Mouse (Mus musculus): Measurements from ENCODE around the gene Tmem132a. TPM values are rescaled to one million over a fixed set of nuclear protein-coding genes. Genes with fewer than 3 reads are reported as not detected.
A peak's percentile ranks its signal among the peaks of the same experiment; 100 is the strongest.

Gene Tmem132a
- polyA plus RNA-seq, 1 experiment from 2014 or later = 71.5 TPM

DNA sequence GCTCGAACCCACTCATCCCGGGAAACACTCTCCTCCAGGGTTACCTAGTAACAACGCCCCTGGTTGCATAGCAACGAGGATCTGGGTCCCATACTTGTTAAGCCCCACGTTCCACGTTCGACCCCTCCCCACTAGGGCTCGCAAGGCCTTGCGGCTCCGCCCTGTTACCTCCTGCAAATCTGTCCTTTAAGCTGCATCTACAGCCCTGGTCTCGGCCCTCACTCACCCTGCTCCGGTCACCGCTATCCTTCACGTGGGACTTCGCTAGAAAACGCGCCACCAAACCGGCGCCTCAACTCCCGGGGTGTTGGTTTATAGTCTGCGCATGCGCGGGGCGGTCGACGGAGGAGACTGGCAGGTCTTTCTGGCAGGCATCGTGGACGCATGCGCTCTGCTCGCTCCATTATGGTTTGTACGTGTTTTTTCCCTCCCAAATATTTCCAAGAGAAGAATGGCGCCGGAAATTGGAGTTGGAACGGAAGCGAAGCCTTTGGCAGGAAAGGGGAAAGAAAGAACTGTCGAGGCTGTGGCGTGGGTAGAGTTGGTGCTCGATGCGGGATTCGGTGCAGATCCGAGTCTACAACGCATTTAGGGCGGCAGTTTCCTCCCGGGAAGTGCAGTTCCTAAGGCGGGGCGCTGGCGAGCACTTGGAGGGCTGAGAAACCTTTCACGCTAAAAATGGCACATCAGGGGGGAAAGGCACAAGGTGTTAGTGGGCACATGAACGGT lies 11.8 kb upstream of the Tmem132a start, which contains the start of gene Tmem109:
Gene Tmem109 (minus strand): TSS at position 576 of the 729 bp plus-strand sequence.
- WGBS = under 1% methylated on average over 49 of the region's 49 CpGs
- peak; percentile 92 for ATAC-seq (ENCODE audit: low FRiP score, low TSS enrichment)

DNA sequence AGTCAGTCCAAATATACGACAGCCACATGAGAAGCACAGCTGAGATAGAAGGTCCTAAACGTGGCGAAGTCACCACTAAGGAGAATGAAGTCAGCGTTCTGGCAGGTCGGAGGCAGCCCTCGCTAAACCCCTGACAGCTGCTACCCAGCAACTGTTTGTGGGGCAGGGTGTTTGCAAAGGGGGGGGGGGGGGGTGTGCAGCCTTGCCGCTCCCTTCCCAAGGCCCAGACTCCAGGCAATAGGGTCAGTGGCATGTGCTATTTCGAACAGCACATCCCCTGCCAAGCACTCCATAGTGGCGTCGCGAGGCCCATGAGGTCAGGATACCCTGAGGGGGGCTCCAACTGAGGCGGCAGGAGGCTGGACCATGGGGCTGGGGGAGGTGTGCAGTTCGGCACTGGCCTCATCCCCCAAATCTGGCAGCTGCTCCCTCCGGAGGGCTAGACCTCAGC lies 11.3 kb upstream of the Tmem132a start:
- peak overlapping the region; percentile 94 for H3K4me2 ChIP-seq (replicated peaks; ENCODE audit: low read depth, low read length)
- peaks cover 6% of the 10 kb centered on the region; the same call in 1 of the 2 replicates for H3K36me3 ChIP-seq (ENCODE audit: control insufficient read depth, insufficient read depth, low read length)
- peaks cover 10% of the 10 kb centered on the region for H3K4me1 ChIP-seq (ENCODE audit: control insufficient read depth, insufficient read depth, low read length)
- no peaks in the 10 kb centered on the region for H3K27me3 ChIP-seq (ENCODE audit: control insufficient read depth, insufficient read depth, low read length)
- H3K9me3 ChIP-seq (ENCODE audit: control insufficient read depth, low read length) = peaks cover 5% of the 10 kb centered on the region; the same call in 1 of the 2 replicates
- H3K27ac ChIP-seq (ENCODE audit: low read depth, low read length) = peak overlapping the region; percentile 84; the same call in 1 of the 2 replicates
- peak overlapping the region; percentile 68 for H3K9ac ChIP-seq (ENCODE audit: low read depth, low read length)
- peak overlapping the region; percentile 64 for H3K4me3 ChIP-seq (ENCODE audit: low read length)
- no peak; the same call in 1 of the 2 replicates for ATAC-seq (ENCODE audit: low FRiP score, low TSS enrichment)
- WGBS = 1% methylated on average over 14 of the region's 14 CpGs

More for the DNA sequence above, 11.8 kb upstream of the Tmem132a start, which contains the start of gene Tmem109:
- peaks cover 10% of the 10 kb centered on the region for H3K4me1 ChIP-seq (ENCODE audit: control insufficient read depth, insufficient read depth, low read length)
- H3K4me2 ChIP-seq (replicated peaks; ENCODE audit: low read depth, low read length) = peak within 1 kb of the TSS; percentile 94
- peaks cover 6% of the 10 kb centered on the region; the same call in 1 of the 2 replicates for H3K9me3 ChIP-seq (ENCODE audit: control insufficient read depth, low read length)
- no peaks in the 10 kb centered on the region for H3K27me3 ChIP-seq (ENCODE audit: control insufficient read depth, insufficient read depth, low read length)
- peak within 1 kb of the TSS; percentile 68 for H3K9ac ChIP-seq (ENCODE audit: low read depth, low read length)
- H3K27ac ChIP-seq (ENCODE audit: low read depth, low read length) = peak within 1 kb of the TSS; percentile 84
- peaks cover 6% of the 10 kb centered on the region; the same call in 1 of the 2 replicates for H3K36me3 ChIP-seq (ENCODE audit: control insufficient read depth, insufficient read depth, low read length)
- peak within 1 kb of the TSS; percentile 64 for H3K4me3 ChIP-seq (ENCODE audit: low read length)

- H3K9ac ChIP-seq (ENCODE audit: low read depth, low read length) = peak overlapping the region; percentile 68; the same call in 1 of the 2 replicates
- WGBS = 43% methylated on average over 7 of the region's 7 CpGs
- peak overlapping the region; percentile 64 for H3K4me3 ChIP-seq (ENCODE audit: low read length)
- ATAC-seq (ENCODE audit: low FRiP score, low TSS enrichment) = no peak
- H3K36me3 ChIP-seq (ENCODE audit: control insufficient read depth, insufficient read depth, low read length) = peaks cover 6% of the 10 kb centered on the region; the same call in 1 of the 2 replicates
- H3K4me1 ChIP-seq (ENCODE audit: control insufficient read depth, insufficient read depth, low read length) = peaks cover 10% of the 10 kb centered on the region
- peak overlapping the region; percentile 94 for H3K4me2 ChIP-seq (replicated peaks; ENCODE audit: low read depth, low read length)
- H3K9me3 ChIP-seq (ENCODE audit: control insufficient read depth, low read length) = peaks cover 4% of the 10 kb centered on the region; the same call in 1 of the 2 replicates
- H3K27me3 ChIP-seq (ENCODE audit: control insufficient read depth, insufficient read depth, low read length) = no peaks in the 10 kb centered on the region
- no peak overlapping the region for H3K27ac ChIP-seq (ENCODE audit: low read depth, low read length)
Measured at GRCm38 (mm10) chr19:10880085-10880974, 10.6 kb upstream of the Tmem132a start.

- WGBS = 85% methylated on average over 7 of the region's 7 CpGs
- no peak for ATAC-seq (ENCODE audit: low FRiP score, low TSS enrichment)
- H3K4me1 ChIP-seq (ENCODE audit: control insufficient read depth, insufficient read depth, low read length) = peaks cover 10% of the 10 kb centered on the region
- peaks cover 18% of the 10 kb centered on the region for H3K36me3 ChIP-seq (ENCODE audit: control insufficient read depth, insufficient read depth, low read length)
- H3K27me3 ChIP-seq (ENCODE audit: control insufficient read depth, insufficient read depth, low read length) = no peaks in the 10 kb centered on the region
- no peak overlapping the region for H3K9ac ChIP-seq (ENCODE audit: low read depth, low read length)
- H3K4me3 ChIP-seq (ENCODE audit: low read length) = no peak overlapping the region
- H3K4me2 ChIP-seq (replicated peaks; ENCODE audit: low read depth, low read length) = no peak overlapping the region
- H3K27ac ChIP-seq (ENCODE audit: low read depth, low read length) = no peak overlapping the region
- H3K9me3 ChIP-seq (ENCODE audit: control insufficient read depth, low read length) = no peaks in the 10 kb centered on the region
Measured at GRCm38 (mm10) chr19:10878201-10878837, 8.6 kb upstream of the Tmem132a start.

GRCm38 (mm10) chr19:10871328-10871961 lies 1.7 kb upstream of the Tmem132a start:
- H3K27me3 ChIP-seq (ENCODE audit: control insufficient read depth, insufficient read depth, low read length) = no peaks in the 10 kb centered on the region
- H3K9me3 ChIP-seq (ENCODE audit: control insufficient read depth, low read length) = no peaks in the 10 kb centered on the region
- H3K36me3 ChIP-seq (ENCODE audit: control insufficient read depth, insufficient read depth, low read length) = peaks cover 39% of the 10 kb centered on the region
- 0 out of 2 replicates have a peak overlapping the region, but pooled peaks have one; percentile 28 for H3K9ac ChIP-seq (ENCODE audit: low read depth, low read length)
- ATAC-seq (ENCODE audit: low FRiP score, low TSS enrichment) = peak; percentile 7; the same call in 1 of the 2 replicates
- no peak overlapping the region for H3K4me3 ChIP-seq (ENCODE audit: low read length)
- H3K4me2 ChIP-seq (replicated peaks; ENCODE audit: low read depth, low read length) = no peak overlapping the region
- peaks cover 20% of the 10 kb centered on the region for H3K4me1 ChIP-seq (ENCODE audit: control insufficient read depth, insufficient read depth, low read length)
- 73% methylated on average over 14 of the region's 14 CpGs for WGBS
- peak overlapping the region; percentile 42; the same call in 1 of the 2 replicates for H3K27ac ChIP-seq (ENCODE audit: low read depth, low read length)

GRCm38 (mm10) chr19:10870676-10871075 lies 936 bp upstream of the Tmem132a start:
- Histone ChIP-seq H3K27ac (ENCODE audit: low read depth, low read length) (peak overlapping the region; percentile 37; the same call in 1 of the 2 replicates), H3K36me3 (ENCODE audit: control insufficient read depth, insufficient read depth, low read length) (peaks cover 44% of the 10 kb centered on the region), H3K4me3 (ENCODE audit: low read length) (no peak overlapping the region)

DNA sequence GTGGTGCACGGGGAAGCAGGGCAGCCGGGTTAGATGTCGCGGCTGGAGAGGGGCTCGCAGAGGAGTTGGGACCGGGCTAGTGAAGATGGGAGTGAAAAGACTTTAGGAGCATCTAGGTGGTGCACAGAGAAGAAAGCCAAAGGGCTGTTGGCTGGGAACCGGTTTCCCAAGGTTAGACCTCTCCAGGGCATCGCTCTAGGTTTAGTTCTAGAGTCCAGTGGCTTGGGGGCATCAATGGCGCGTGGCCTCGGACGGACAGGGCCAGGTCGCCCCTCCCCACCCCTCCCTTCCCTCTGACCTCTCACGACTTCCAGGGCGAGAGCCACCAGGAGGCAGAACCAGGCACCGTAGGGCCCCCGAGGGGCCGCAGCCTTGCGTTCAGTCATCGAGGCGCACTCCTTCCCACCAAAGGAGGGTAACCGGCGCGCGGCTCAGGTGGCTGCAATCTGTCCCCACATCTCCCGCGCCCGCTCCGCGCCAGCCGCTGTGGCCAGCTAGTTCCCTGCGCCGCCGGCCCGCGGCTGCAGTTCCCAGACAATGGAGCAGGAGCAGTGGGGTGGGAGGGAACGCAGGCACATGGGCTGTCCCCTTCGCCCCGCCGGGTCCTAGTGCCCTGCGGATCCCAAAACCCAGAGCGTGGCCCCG lies 377 bp downstream of the Tmem132a start:
- Histone ChIP-seq H3K4me2 (replicated peaks; ENCODE audit: low read depth, low read length) (peak overlapping the region; percentile 77), H3K4me1 (ENCODE audit: control insufficient read depth, insufficient read depth, low read length) (peaks cover 20% of the 10 kb centered on the region), H3K9ac (ENCODE audit: low read depth, low read length) (peak overlapping the region; percentile 92), H3K36me3 (ENCODE audit: control insufficient read depth, insufficient read depth, low read length) (peaks cover 56% of the 10 kb centered on the region), H3K9me3 (ENCODE audit: control insufficient read depth, low read length) (no peaks in the 10 kb centered on the region), H3K27me3 (ENCODE audit: control insufficient read depth, insufficient read depth, low read length) (no peaks in the 10 kb centered on the region), H3K27ac (ENCODE audit: low read depth, low read length) (peak overlapping the region; percentile 88), H3K4me3 (ENCODE audit: low read length) (peak overlapping the region; percentile 82)
- peak; percentile 92 for ATAC-seq (ENCODE audit: low FRiP score, low TSS enrichment)
- under 1% methylated on average over 39 of the region's 43 CpGs for WGBS

More at GRCm38 (mm10) chr19:10870676-10871075, 936 bp upstream of the Tmem132a start:
- no peaks in the 10 kb centered on the region for H3K9me3 ChIP-seq (ENCODE audit: control insufficient read depth, low read length)
- H3K4me2 ChIP-seq (replicated peaks; ENCODE audit: low read depth, low read length) = no peak overlapping the region
- ATAC-seq (ENCODE audit: low FRiP score, low TSS enrichment) = no peak
- no peaks in the 10 kb centered on the region for H3K27me3 ChIP-seq (ENCODE audit: control insufficient read depth, insufficient read depth, low read length)
- no peak overlapping the region; the same call in 1 of the 2 replicates for H3K9ac ChIP-seq (ENCODE audit: low read depth, low read length)
- 97% methylated on average over 3 of the region's 3 CpGs for WGBS
- H3K4me1 ChIP-seq (ENCODE audit: control insufficient read depth, insufficient read depth, low read length) = peaks cover 20% of the 10 kb centered on the region

Data from kidney, embryonic 14.5 days (tissue).